ENCODE assay signal across 20 mouse cellular contexts in genomic region chr12:25011733-25012367, GRCm38 (mm10). TPM values are rescaled to one million over a fixed set of nuclear protein-coding genes. Genes with fewer than 3 reads are reported as not detected.
DNase-seq lines count a peak whose midpoint lies in the region; ATAC-seq and TF ChIP-seq lines count a peak whose summit lies in the region.
"Had no signal": no experiment of that assay in that cellular context is flagged by ENCODE, and none has a peak within 500 bp of the region (broad histone marks: within the 10 kb centered on the region; RNA-seq: fewer than 3 reads in every experiment).

No protein-coding gene starts in this region.

- no peaks in the 10 kb centered on the region for H3K9me3 ChIP-seq in intestine, embryonic 15.5 days
- H3K9me3 ChIP-seq in midbrain, embryonic 13.5 days = no peaks in the 10 kb centered on the region
- H3K9me3 ChIP-seq: forebrain, embryonic 13.5 days; hindbrain, embryonic 12.5 days; limb, embryonic 10.5 days had no signal

- H3K27me3 ChIP-seq in intestine, embryonic 15.5 days (replicated peaks) = no peaks in the 10 kb centered on the region
- H3K27me3 ChIP-seq in small intestine, adult 2 months (ENCODE audit: control insufficient read depth, insufficient read depth, low read length) = no peaks in the 10 kb centered on the region
- no peaks in the 10 kb centered on the region for H3K27me3 ChIP-seq in midbrain, embryonic 13.5 days
- H3K27me3 ChIP-seq: forebrain, embryonic 13.5 days; hindbrain, embryonic 12.5 days had no signal

- WGBS in lung, adult 2 months = 52% methylated on average over 15 of the region's 15 CpGs
- 52% methylated on average over 15 of the region's 15 CpGs for WGBS in intestine, embryonic 15.5 days
- WGBS in small intestine, adult 2 months = 30% methylated on average over 15 of the region's 15 CpGs
- WGBS in midbrain, embryonic 13.5 days = 80% methylated on average over 15 of the region's 15 CpGs

- TF ChIP-seq POLR2A in lung, adult 2 months (IDR thresholded peaks at IDR 0.05; ENCODE audit: borderline replicate concordance, extremely low read depth, low read depth, low read length) = no peak
- no peak for TF ChIP-seq POLR2A in small intestine, adult 2 months (IDR thresholded peaks at IDR 0.05; ENCODE audit: low read depth, low read length)

- peaks cover 39% of the 10 kb centered on the region for H3K36me3 ChIP-seq in intestine, embryonic 15.5 days
- peaks cover 57% of the 10 kb centered on the region for H3K36me3 ChIP-seq in small intestine, adult 2 months (ENCODE audit: control insufficient read depth, insufficient read depth, low read length)
- H3K36me3 ChIP-seq in midbrain, embryonic 13.5 days = peaks cover 89% of the 10 kb centered on the region

- DNase-seq in lung, adult 2 months = peak; percentile 11
- DNase-seq in lung, postnatal 10 days = no peak
- DNase-seq in thymus, postnatal 10 days (ENCODE audit: low spot score in 2 of 2) = peak; percentile 21 to 22
- DNase-seq in adrenal gland, adult 18-20 months (ENCODE audit: low spot score in 2 of 2) = no peak
- DNase-seq in cerebellum, adult 18-20 months = no peak
- DNase-seq: B cell, adult 2 months; cerebellum, adult 11-12 months; gastrocnemius, postnatal 14 days; heart, postnatal 14 days; layer of hippocampus, adult 9-11 months; right cerebral cortex, postnatal 4 days had no signal

- no peaks in the 10 kb centered on the region for H3K4me1 ChIP-seq in lung, adult 2 months (ENCODE audit: control insufficient read depth, insufficient read depth, low read length)
- no peaks in the 10 kb centered on the region for H3K4me1 ChIP-seq in intestine, embryonic 15.5 days (replicated peaks)
- H3K4me1 ChIP-seq in small intestine, adult 2 months (ENCODE audit: control insufficient read depth, insufficient read depth, insufficient read length, low read length) = peaks cover 8% of the 10 kb centered on the region; the same call in 1 of the 2 replicates
- H3K4me1 ChIP-seq in midbrain, embryonic 13.5 days (replicated peaks) = no peaks in the 10 kb centered on the region
- H3K4me1 ChIP-seq: forebrain, embryonic 13.5 days; hindbrain, embryonic 12.5 days had no signal

- H3K27ac ChIP-seq in intestine, embryonic 15.5 days = peak overlapping the region; percentile 62
- H3K27ac ChIP-seq in small intestine, adult 2 months (ENCODE audit: insufficient read depth, low read depth, low read length) = peak overlapping the region; percentile 52; the same call in 1 of the 2 replicates
- no peak overlapping the region for H3K27ac ChIP-seq in midbrain, embryonic 13.5 days
- H3K27ac ChIP-seq: forebrain, embryonic 13.5 days; hindbrain, embryonic 12.5 days; kidney, postnatal 0 days; left cerebral cortex, adult 2 months; limb, embryonic 10.5 days had no signal

- no peak overlapping the region for H3K9ac ChIP-seq in intestine, embryonic 15.5 days
- no peak overlapping the region for H3K9ac ChIP-seq in midbrain, embryonic 13.5 days (replicated peaks)
- H3K9ac ChIP-seq: forebrain, embryonic 13.5 days; hindbrain, embryonic 12.5 days had no signal

- peak; percentile 73 for ATAC-seq in intestine, embryonic 15.5 days
- ATAC-seq in midbrain, embryonic 13.5 days = no peak
- ATAC-seq: forebrain, embryonic 13.5 days had no signal

- no peak overlapping the region for H3K4me3 ChIP-seq in lung, adult 2 months (replicated peaks; ENCODE audit: extremely low read depth, low read depth, low read length)
- no peak overlapping the region for H3K4me3 ChIP-seq in intestine, embryonic 15.5 days (replicated peaks)
- no peak overlapping the region for H3K4me3 ChIP-seq in small intestine, adult 2 months (ENCODE audit: low read depth, low read length)
- H3K4me3 ChIP-seq in midbrain, embryonic 13.5 days (replicated peaks) = no peak overlapping the region
- H3K4me3 ChIP-seq: erythroblast, embryonic 14.5 days; forebrain, embryonic 13.5 days; hindbrain, embryonic 12.5 days; left cerebral cortex, adult 2 months; limb, embryonic 10.5 days had no signal

- H3K4me2 ChIP-seq in intestine, embryonic 15.5 days (replicated peaks) = no peak overlapping the region
- H3K4me2 ChIP-seq in midbrain, embryonic 13.5 days (replicated peaks) = no peak overlapping the region
- H3K4me2 ChIP-seq: forebrain, embryonic 13.5 days; hindbrain, embryonic 12.5 days had no signal

- TF ChIP-seq CTCF in lung, adult 2 months (IDR thresholded peaks at IDR 0.05; ENCODE audit: insufficient read depth, low read length) = no peak
- TF ChIP-seq CTCF in small intestine, adult 2 months (IDR thresholded peaks at IDR 0.05; ENCODE audit: extremely low read depth, insufficient read length, insufficient replicate concordance, low read depth, low read length) = no peak

RNA-seq across cellular contexts. Expression of gene Kidins220, which starts 37.1 kb away (rescaled TPM):
- polyA plus RNA-seq in lung, adult 2 months (2012; rRNA removed) = 37.8 and 56.5 TPM in 2 replicates
- 20.1 and 21.8 TPM in 2 replicates for polyA plus RNA-seq in intestine, embryonic 15.5 days (2015; fragmentation: Nextera tagmentation; extraction: Ambion mirVana)
- 13.4 and 28.3 TPM in 2 replicates for polyA plus RNA-seq in small intestine, adult 2 months (2012; rRNA removed)
- total RNA-seq in adrenal gland, adult 18-20 months (2021) = 10 to 100 TPM; 75.4 to 97.5 TPM
- 130 and 134 TPM in 2 replicates for polyA plus RNA-seq in midbrain, embryonic 13.5 days (2015; fragmentation: Nextera tagmentation; extraction: Ambion mirVana)

Comparison
In these comparisons a context has a peak if more than half of its experiments do, and no peak if none do; other contexts are left out.
1. DNase-seq: peak in lung, adult 2 months (single experiment) and thymus, postnatal 10 days (2 of 2); none in lung, postnatal 10 days (single experiment), adrenal gland, adult 18-20 months (0 of 2) and cerebellum, adult 18-20 months (0 of 2).